Mouse (Mus musculus): ENCODE data around the gene Fmo1. TPM values are rescaled to one million over a fixed set of nuclear protein-coding genes. Genes with fewer than 3 reads are reported as not detected.
"Not testable (repeated sequence)": the region's sequence is repeated elsewhere in the genome, so short reads cannot be mapped to it uniquely, and the experiment has no call there.

Fmo1 gene
- total and polyA plus RNA-seq, 2 experiments from 2014 or later: 33.2 to 45.3 TPM

DNA sequence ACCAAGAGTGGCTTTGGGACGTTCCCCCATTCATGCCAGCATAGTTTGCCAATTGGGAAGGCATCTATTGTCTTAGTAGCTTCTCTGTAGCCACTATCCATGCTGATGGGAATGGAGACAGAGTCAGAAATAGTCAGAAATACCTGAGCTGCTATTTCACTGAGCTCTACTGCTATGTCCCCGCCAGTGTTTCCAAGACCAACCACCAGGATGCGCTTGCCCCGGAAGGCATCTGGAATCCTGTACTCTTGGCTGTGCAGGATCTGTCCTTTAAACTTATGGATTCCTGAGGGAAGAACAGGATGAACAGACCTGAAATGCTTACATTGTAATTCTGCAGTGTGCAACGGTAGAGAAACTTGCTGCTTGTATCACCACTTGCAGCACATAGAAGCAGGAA is 61.4 kb downstream of the Fmo1 start:
- no peak for DNase-seq (ENCODE audit: low spot score)
- no peak for ATAC-seq
- TF ChIP-seq CTCF (IDR thresholded peaks at IDR 0.05; ENCODE audit: low read depth): peak; percentile 34
- no peaks in the 10 kb centered on the region for H3K27me3 ChIP-seq (ENCODE audit: insufficient read depth, low read length)
- 61% methylated on average over 5 of the region's 5 CpGs for WGBS
- H3K9me3 ChIP-seq (ENCODE audit: low read length): no peaks in the 10 kb centered on the region
- no peak overlapping the region for H3K4me2 ChIP-seq (ENCODE audit: low read depth, low read length)
- no peaks in the 10 kb centered on the region for H3K36me3 ChIP-seq (ENCODE audit: insufficient read depth, low read length)
- H3K27ac ChIP-seq: no peak overlapping the region
- no peak overlapping the region for H3K4me3 ChIP-seq (ENCODE audit: low read length)
- no peaks in the 10 kb centered on the region for H3K4me1 ChIP-seq (ENCODE audit: insufficient read depth, low read length)
- no peak overlapping the region for H3K9ac ChIP-seq (replicated peaks; ENCODE audit: low read length)

DNA sequence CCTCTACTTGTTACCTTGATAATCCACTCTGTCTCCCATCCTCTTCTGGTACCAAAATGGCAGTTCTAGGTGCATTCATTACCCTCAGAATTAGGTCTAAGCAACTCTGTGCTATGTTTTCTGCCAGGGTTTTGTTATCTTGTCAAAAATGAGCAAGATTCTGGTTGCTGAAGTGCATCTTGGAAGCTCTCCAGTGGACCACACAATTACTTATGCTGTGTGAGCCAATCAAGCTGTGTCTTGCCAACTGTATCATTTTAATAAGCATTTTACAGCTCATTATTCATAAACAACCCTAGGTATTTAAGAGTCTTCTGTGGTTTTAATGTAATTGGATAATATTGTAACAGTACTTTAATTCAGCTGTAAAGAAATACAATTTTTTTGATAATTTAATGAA is 70.0 kb downstream of the Fmo1 start:
- H3K27ac ChIP-seq: no peak overlapping the region
- TF ChIP-seq CTCF (IDR thresholded peaks at IDR 0.05; ENCODE audit: low read depth): no peak
- DNase-seq (ENCODE audit: low spot score) (peak; percentile 59), ATAC-seq (no peak)
- H3K4me1 ChIP-seq (ENCODE audit: insufficient read depth, low read length): peaks cover 4% of the 10 kb centered on the region; the same call in 1 of the 2 replicates
- H3K9ac ChIP-seq (replicated peaks; ENCODE audit: low read length): no peak overlapping the region
- no peak overlapping the region for H3K4me2 ChIP-seq (ENCODE audit: low read depth, low read length)
- no peaks in the 10 kb centered on the region for H3K27me3 ChIP-seq (ENCODE audit: insufficient read depth, low read length)
- H3K4me3 ChIP-seq (ENCODE audit: low read length): no peak overlapping the region
- no peaks in the 10 kb centered on the region for H3K36me3 ChIP-seq (ENCODE audit: insufficient read depth, low read length)
- H3K9me3 ChIP-seq (ENCODE audit: low read length): no peaks in the 10 kb centered on the region

DNA sequence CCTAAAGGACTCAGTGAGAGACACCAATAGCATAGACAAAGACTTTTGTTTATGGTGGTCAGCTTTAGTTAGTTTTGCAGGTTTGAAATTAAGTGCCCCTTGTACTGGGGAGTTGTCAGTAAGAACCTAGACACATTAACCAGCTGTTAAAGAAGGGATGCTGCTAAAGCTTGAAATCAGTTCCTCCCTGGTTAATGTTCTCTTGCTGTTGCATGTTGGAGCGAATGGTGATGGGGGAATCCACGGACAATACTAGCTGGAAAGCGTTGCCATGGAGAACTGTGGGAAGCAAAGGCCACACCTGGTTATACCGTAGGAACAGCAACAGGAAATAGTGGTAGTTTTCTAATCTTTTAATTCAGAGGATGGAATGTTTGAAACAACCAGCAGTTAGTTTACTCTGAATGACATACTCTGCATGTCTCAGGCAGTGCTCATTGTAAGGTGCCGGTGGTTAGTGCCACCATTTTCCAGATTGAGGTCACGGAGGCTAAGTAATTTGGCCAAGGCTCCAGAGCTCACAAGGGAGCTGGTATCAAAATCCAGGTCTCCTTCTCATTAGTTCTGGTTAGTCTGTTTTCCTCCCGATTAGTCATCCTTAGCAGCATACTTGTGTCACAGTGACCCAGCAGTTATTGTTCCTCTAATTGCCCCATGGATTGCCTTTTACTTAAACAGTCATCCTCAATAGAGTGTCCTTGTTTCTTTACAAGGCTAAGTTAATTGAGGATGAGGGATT is 73.9 kb downstream of the Fmo1 start:
- 42% methylated on average over 7 of the region's 7 CpGs for WGBS
- Histone ChIP-seq H3K9me3 (ENCODE audit: low read length) (no peaks in the 10 kb centered on the region), H3K36me3 (ENCODE audit: insufficient read depth, low read length) (no peaks in the 10 kb centered on the region), H3K9ac (replicated peaks; ENCODE audit: low read length) (no peak overlapping the region), H3K4me2 (ENCODE audit: low read depth, low read length) (no peak overlapping the region), H3K4me1 (ENCODE audit: insufficient read depth, low read length) (peaks cover 4% of the 10 kb centered on the region; the same call in 1 of the 2 replicates), H3K4me3 (ENCODE audit: low read length) (no peak overlapping the region), H3K27me3 (ENCODE audit: insufficient read depth, low read length) (no peaks in the 10 kb centered on the region), H3K27ac (no peak overlapping the region)
- no peak for TF ChIP-seq CTCF (IDR thresholded peaks at IDR 0.05; ENCODE audit: low read depth)
- DNase-seq (ENCODE audit: low spot score) (peak; percentile 4), ATAC-seq (no peak)

DNA sequence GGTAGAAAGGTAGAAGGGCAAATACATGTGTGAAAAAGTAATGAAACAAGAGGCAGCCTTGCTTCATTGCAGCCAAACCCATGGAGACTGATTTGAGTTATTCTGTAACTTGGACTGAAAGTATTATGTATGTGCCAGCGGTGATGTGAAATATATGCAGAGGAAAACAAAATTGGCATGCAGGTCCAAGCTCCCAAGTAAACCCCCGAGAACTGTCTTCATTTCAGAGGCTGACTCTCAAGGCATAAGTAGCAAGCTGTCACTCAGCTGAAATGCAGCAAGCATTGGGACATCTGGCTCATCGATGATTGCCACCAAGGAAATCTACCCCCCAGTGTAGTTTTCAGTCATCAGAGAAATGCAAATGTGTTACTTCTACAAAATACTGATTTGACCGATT is 81.2 kb downstream of the Fmo1 start:
- ATAC-seq (no peak), DNase-seq (ENCODE audit: low spot score) (no peak)
- Histone ChIP-seq H3K9ac (replicated peaks; ENCODE audit: low read length) (no peak overlapping the region), H3K4me1 (ENCODE audit: insufficient read depth, low read length) (no peaks in the 10 kb centered on the region), H3K9me3 (ENCODE audit: low read length) (no peaks in the 10 kb centered on the region), H3K27me3 (ENCODE audit: insufficient read depth, low read length) (no peaks in the 10 kb centered on the region), H3K4me3 (ENCODE audit: low read length) (no peak overlapping the region), H3K27ac (no peak overlapping the region), H3K36me3 (ENCODE audit: insufficient read depth, low read length) (no peaks in the 10 kb centered on the region), H3K4me2 (ENCODE audit: low read depth, low read length) (no peak overlapping the region)
- no peak for TF ChIP-seq CTCF (IDR thresholded peaks at IDR 0.05; ENCODE audit: low read depth)
- WGBS: 65% methylated on average over 4 of the region's 4 CpGs

DNA sequence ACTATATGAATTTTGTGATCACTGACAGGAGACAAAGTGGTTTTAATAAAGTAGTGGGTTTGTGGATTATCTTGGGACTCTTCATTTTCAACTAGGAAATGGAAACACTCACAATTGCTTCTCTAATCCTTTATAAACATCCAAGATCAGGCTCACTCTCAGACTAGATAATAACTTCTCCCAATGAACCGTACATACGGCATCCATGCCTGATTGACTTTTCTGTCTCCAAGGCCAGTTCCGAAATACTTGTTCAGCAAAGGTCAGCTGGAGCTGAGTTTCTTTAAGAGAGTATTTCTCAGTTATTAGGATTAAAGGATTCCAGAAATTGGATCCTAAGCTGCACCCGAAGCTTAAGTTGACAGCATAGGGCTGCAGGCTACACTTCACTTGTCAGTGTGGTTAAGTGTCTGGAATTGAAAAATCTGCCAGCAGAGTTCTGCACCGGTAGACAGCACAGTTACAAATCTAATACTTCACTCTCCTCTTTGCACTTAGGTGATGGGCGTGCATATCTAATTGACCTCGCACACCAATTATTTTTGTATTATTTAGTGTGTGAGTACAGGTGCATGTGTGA is 82.7 kb downstream of the Fmo1 start:
- no peak for ATAC-seq
- Histone ChIP-seq H3K4me1 (ENCODE audit: insufficient read depth, low read length) (no peaks in the 10 kb centered on the region), H3K4me3 (ENCODE audit: low read length) (no peak overlapping the region), H3K9me3 (ENCODE audit: low read length) (no peaks in the 10 kb centered on the region), H3K4me2 (ENCODE audit: low read depth, low read length) (no peak overlapping the region), H3K36me3 (ENCODE audit: insufficient read depth, low read length) (no peaks in the 10 kb centered on the region), H3K27ac (no peak overlapping the region), H3K27me3 (ENCODE audit: insufficient read depth, low read length) (no peaks in the 10 kb centered on the region), H3K9ac (replicated peaks; ENCODE audit: low read length) (no peak overlapping the region)
- WGBS: 75% methylated on average over 7 of the region's 7 CpGs
- no peak for TF ChIP-seq CTCF (IDR thresholded peaks at IDR 0.05; ENCODE audit: low read depth)
- DNase-seq (ENCODE audit: low spot score): no peak

DNA sequence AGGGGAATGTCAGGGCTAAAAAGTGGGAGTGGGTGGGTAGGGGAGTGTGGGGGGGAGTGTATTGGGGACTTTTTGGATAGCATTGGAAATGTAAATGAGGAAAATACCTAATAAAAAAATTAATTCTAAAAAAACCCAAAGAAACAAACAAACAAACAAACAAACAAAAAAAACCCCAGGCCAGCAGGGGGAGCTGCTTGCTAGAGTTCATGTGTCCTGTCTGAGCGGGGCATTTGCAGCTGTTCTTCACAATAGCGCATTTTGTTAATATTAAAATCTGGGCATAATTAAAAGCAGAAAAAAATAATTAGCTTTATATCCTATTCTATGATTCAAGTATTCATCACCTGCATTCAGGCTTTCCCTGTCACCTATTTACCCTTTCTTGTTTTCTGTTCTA is 85.4 kb downstream of the Fmo1 start:
- not testable (repeated sequence) for H3K4me2 ChIP-seq (ENCODE audit: low read depth, low read length); H3K4me3 ChIP-seq (ENCODE audit: low read length); ATAC-seq; H3K36me3 ChIP-seq (ENCODE audit: insufficient read depth, low read length); DNase-seq (ENCODE audit: low spot score); H3K27ac ChIP-seq; H3K4me1 ChIP-seq (ENCODE audit: insufficient read depth, low read length); H3K27me3 ChIP-seq (ENCODE audit: insufficient read depth, low read length); H3K9me3 ChIP-seq (ENCODE audit: low read length); H3K9ac ChIP-seq (replicated peaks; ENCODE audit: low read length)
- 87% methylated on average over 2 of the region's 2 CpGs for WGBS
- peak; percentile 15; the same call in 1 of the 2 replicates for TF ChIP-seq CTCF (IDR thresholded peaks at IDR 0.05; ENCODE audit: low read depth)

Other genes with a start within 250 kb of the Fmo1 start
- gene Myoc, start 227.5 kb downstream of the Fmo1 start, total RNA-seq (2014; rRNA removed): 0.11 and 0.68 TPM in 2 replicates
- 0.53 and 0.71 TPM in 2 replicates for gene Myoc, start 227.5 kb downstream of the Fmo1 start, polyA plus RNA-seq (2015; fragmentation: Nextera tagmentation; extraction: Ambion mirVana)
- gene Myocos, start 208.4 kb downstream of the Fmo1 start, total RNA-seq (2014; rRNA removed): not detected in 2 replicates
- gene Myocos, start 208.4 kb downstream of the Fmo1 start, polyA plus RNA-seq (2015; fragmentation: Nextera tagmentation; extraction: Ambion mirVana): not detected in 2 replicates
- gene Prrc2c, start 126.1 kb downstream of the Fmo1 start, total RNA-seq (2014; rRNA removed): 58.9 and 68.6 TPM in 2 replicates
- 133 and 148 TPM in 2 replicates for gene Prrc2c, start 126.1 kb downstream of the Fmo1 start, polyA plus RNA-seq (2015; fragmentation: Nextera tagmentation; extraction: Ambion mirVana)
- 0.52 and 0.90 TPM in 2 replicates for gene Fmo4, start 52.6 kb downstream of the Fmo1 start, total RNA-seq (2014; rRNA removed)
- gene Fmo4, start 52.6 kb downstream of the Fmo1 start, polyA plus RNA-seq (2015; fragmentation: Nextera tagmentation; extraction: Ambion mirVana): 0.96 and 1.1 TPM in 2 replicates
- gene Fmo2, start 32.1 kb upstream of the Fmo1 start, total RNA-seq (2014; rRNA removed): 0.14 and 1.1 TPM in 2 replicates
- 0.44 and 0.68 TPM in 2 replicates for gene Fmo2, start 32.1 kb upstream of the Fmo1 start, polyA plus RNA-seq (2015; fragmentation: Nextera tagmentation; extraction: Ambion mirVana)
- gene Fmo6, start 70.9 kb upstream of the Fmo1 start, total RNA-seq (2014; rRNA removed): not detected in 2 replicates
- gene Fmo6, start 70.9 kb upstream of the Fmo1 start, polyA plus RNA-seq (2015; fragmentation: Nextera tagmentation; extraction: Ambion mirVana): not detected in 2 replicates
- gene Fmo3, start 117.9 kb upstream of the Fmo1 start, total RNA-seq (2014; rRNA removed): not detected in 2 replicates
- not detected in 2 replicates for gene Fmo3, start 117.9 kb upstream of the Fmo1 start, polyA plus RNA-seq (2015; fragmentation: Nextera tagmentation; extraction: Ambion mirVana)
- gene Mroh9, start 219.1 kb upstream of the Fmo1 start, total RNA-seq (2014; rRNA removed): not detected in 2 replicates
- gene Mroh9, start 219.1 kb upstream of the Fmo1 start, polyA plus RNA-seq (2015; fragmentation: Nextera tagmentation; extraction: Ambion mirVana): not detected in 2 replicates

Data from hindbrain, postnatal 0 days (tissue).